Mouse (Mus musculus) brown adipose tissue, adult 24 weeks (tissue): ENCODE results near the gene Anapc16. TPM values are rescaled to one million over a fixed set of nuclear protein-coding genes. Genes with fewer than 3 reads are reported as not detected.

ENCODE experiments used
- H3K27ac ChIP-seq: fragments of 200-500 bp; replicated peaks from 2 replicates; pipeline ENCODE4 v1.5.1; 2012; ENCODE audit warnings: low read depth, mild to moderate bottlenecking, low read length
- H3K4me1 ChIP-seq: fragments of 200-500 bp; 2 replicates; pipeline ENCODE4 v1.6.1; 2012; ENCODE audit warnings: low read length, mixed read lengths; ENCODE audit not compliant: control insufficient read depth, insufficient read depth, insufficient read length
- H3K4me3 ChIP-seq: fragments of 200-500 bp; 2 replicates; pipeline ENCODE4 v1.5.1; 2012; ENCODE audit warnings: low read depth, mild to moderate bottlenecking, low read length, moderate library complexity; ENCODE audit not compliant: insufficient read depth
- polyA plus RNA-seq: library from polyadenylated mRNA; stranded (reverse); fragments of >200 nt; gene quantifications from 2 replicates; pipeline ENCODE4 v1.2.4, GENCODE M21; 2012; ENCODE audit not compliant: missing spikeins, insufficient read depth, insufficient read length

Gene Anapc16
- polyA plus RNA-seq, 1 experiment = 60.8 TPM

GRCm38 (mm10) chr10:59970450-59971062, 32.4 kb downstream of the Anapc16 start:
- Histone ChIP-seq H3K27ac (peak overlapping the region; percentile 97), H3K4me1 (peaks cover 37% of the 10 kb centered on the region), H3K4me3 (peak overlapping the region; percentile 61)

- H3K4me1 ChIP-seq = peaks cover 34% of the 10 kb centered on the region
- peak overlapping the region; percentile 97 for H3K27ac ChIP-seq
Observed at GRCm38 (mm10) chr10:59969821-59970449, 33.0 kb downstream of the Anapc16 start.

GRCm38 (mm10) chr10:59967309-59967942, 35.5 kb downstream of the Anapc16 start:
- Histone ChIP-seq H3K4me1 (peaks cover 18% of the 10 kb centered on the region), H3K4me3 (no peak overlapping the region), H3K27ac (peak overlapping the region; percentile 37)

More at GRCm38 (mm10) chr10:59969821-59970449, 33.0 kb downstream of the Anapc16 start:
- peak overlapping the region; percentile 61 for H3K4me3 ChIP-seq

DNA sequence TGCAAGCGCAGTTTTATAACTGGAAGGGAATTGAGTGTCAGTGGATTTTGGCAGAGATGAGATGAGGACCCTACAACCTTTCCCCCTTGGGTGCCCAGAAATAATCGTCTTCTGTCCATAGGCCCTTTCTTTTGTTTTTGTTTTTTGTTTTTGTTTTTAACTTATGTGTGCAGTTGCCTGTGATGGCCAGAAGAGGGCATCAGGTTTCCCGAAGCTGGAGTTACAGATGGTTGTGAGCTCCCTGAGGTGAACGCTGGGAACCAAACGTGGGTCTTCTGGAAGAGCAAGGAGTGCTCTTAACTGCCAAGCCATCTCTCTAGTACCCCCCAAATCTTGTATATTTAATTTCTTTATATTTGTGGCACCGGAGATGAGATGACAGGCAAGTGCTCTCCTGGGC, 36.2 kb downstream of the Anapc16 start:
- H3K4me1 ChIP-seq = peaks cover 15% of the 10 kb centered on the region
- H3K27ac ChIP-seq = no peak overlapping the region
- no peak overlapping the region for H3K4me3 ChIP-seq

GRCm38 (mm10) chr10:59965788-59966187, 37.1 kb downstream of the Anapc16 start:
- no peak overlapping the region for H3K27ac ChIP-seq
- H3K4me1 ChIP-seq = peaks cover 9% of the 10 kb centered on the region
- H3K4me3 ChIP-seq = no peak overlapping the region

- H3K27ac ChIP-seq = no peak overlapping the region
- peaks cover 5% of the 10 kb centered on the region; the same call in 1 of the 2 replicates for H3K4me1 ChIP-seq
- no peak overlapping the region for H3K4me3 ChIP-seq
Observed at GRCm38 (mm10) chr10:59965362-59965695, 37.6 kb downstream of the Anapc16 start.

- no peak overlapping the region for H3K27ac ChIP-seq
- H3K4me3 ChIP-seq = no peak overlapping the region
- peaks cover 5% of the 10 kb centered on the region; the same call in 1 of the 2 replicates for H3K4me1 ChIP-seq
Observed at GRCm38 (mm10) chr10:59964504-59965361, 38.2 kb downstream of the Anapc16 start.

- H3K4me1 ChIP-seq = peaks cover 7% of the 10 kb centered on the region; the same call in 1 of the 2 replicates
- H3K4me3 ChIP-seq = no peak overlapping the region
- no peak overlapping the region for H3K27ac ChIP-seq
Observed at GRCm38 (mm10) chr10:59963609-59964008, 39.3 kb downstream of the Anapc16 start.

DNA sequence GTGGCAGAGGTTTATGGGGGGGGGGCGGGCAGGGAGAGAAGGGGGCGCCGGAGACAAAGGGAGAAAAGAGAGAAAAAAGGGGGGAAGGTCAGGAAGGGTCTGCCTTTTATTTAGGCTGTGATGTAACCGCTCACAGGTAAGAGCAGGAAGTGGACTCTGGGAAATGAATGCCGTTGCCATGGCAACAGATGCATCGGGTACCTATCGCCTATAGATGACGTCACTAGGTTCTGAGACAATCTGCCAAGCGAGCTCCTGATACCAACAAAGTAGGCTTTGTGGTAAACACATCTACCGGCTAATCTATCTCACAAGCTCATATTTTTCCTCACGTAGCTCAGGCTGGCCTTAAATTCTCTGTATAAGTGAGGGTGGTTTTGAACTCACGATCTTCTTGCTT, 43.4 kb downstream of the Anapc16 start:
- Histone ChIP-seq H3K4me1 (peaks cover 13% of the 10 kb centered on the region), H3K27ac (no peak overlapping the region), H3K4me3 (no peak overlapping the region)

DNA sequence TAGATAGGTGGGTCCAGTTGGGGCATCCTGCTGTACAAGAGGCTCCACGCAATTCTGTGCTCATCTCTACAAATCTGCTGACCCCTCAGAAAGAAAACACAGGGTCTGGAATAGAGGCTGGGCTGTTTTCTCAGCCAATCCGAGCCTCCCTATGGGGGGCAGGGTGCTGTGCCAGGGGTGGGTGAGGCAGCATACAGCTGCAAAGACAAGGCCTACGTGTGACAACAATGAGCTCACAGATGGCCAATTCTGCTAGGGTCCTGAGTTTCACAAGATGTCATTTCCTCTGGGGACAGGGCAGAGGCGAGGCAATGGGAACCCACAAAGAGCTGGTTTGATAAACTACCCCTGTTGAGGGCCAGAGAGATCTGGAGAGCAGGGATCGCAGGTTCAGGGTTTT, 44.5 kb downstream of the Anapc16 start:
- H3K4me1 ChIP-seq = peaks cover 13% of the 10 kb centered on the region
- peak overlapping the region; percentile 16; the same call in 1 of the 2 replicates for H3K27ac ChIP-seq
- no peak overlapping the region for H3K4me3 ChIP-seq

DNA sequence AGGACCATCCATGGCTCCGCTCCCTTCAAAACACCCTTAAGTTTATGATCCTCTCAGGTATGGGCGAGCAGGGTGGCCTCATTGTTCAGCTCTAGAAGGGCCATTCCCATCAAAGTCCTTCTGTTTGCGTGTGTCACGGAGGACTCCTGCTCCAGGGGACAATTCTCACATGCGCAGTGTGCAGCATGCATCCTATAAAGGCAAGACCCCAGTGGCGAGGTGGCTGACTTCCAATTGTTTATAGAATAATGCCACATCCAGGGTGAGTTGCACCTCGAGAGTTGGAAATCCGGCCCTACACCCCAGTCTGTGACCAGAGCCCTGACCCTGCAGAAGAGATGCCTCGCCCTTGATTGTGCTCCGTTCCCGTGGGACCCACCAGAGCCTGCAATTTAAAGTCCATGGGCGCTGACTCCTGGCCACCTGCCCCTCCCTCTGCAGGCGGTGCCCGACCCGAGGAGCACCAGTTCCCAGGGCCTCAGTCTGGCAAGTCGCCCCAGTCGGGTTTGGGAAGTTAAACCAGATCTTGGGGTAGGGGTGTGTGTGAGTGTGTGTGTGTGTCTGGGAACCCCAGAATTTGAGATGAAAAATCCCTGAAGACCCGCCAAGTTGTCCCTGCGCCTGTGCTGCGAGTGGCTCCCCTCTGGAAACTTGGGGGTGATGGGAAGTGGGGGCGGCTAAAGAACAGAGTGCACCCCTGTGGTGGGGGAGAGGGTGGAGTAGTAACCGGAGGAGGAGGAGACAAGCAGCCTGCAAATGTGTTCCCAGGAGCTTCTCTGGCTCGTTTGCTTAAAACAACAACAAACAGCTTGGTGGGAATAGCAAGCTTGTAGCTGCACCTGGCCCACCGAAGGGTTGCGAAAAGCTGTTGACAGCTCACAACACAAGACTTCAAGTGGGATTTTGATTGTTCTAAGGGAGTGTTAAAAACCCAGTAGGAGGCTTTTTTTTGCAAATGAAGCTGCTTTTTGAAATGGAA, 45.5 kb downstream of the Anapc16 start:
- Histone ChIP-seq H3K27ac (peak overlapping the region; percentile 62), H3K4me3 (peak overlapping the region; percentile 15), H3K4me1 (peaks cover 13% of the 10 kb centered on the region)

GRCm38 (mm10) chr10:59956681-59957080, 46.3 kb downstream of the Anapc16 start:
- H3K4me1 ChIP-seq = peaks cover 13% of the 10 kb centered on the region
- H3K4me3 ChIP-seq = no peak overlapping the region
- H3K27ac ChIP-seq = 0 out of 2 replicates have a peak overlapping the region, but pooled peaks have one; percentile 38

DNA sequence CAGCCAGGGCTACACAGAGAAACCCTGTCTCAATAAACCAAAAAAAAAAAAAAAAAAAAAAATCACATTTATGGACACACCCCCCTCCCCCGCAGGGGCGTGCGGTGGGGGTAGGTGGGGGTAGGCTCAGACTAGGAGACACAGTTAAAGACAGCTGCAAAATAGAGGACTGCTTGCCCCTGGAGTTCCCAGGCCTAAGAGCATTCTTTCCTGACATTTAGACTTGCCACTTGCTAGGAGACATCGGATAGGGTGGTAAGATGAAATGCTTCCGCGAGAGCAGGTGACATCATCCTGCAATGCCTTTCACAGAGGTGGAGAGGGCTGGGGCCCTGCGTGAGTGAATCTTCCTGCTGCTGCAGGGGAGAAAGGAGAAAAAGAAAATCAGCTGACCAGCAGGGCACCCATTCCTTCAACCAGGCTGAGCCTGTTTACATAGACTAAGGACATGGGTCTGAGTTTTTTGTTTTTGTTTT, 49.3 kb downstream of the Anapc16 start:
- H3K4me3 ChIP-seq = no peak overlapping the region
- H3K4me1 ChIP-seq = peaks cover 12% of the 10 kb centered on the region
- no peak overlapping the region for H3K27ac ChIP-seq
